Mouse (Mus musculus) fat pad, adult 2 months (tissue): ENCODE data around the gene Tppp3.
A peak's percentile ranks its signal among the peaks of the same experiment; 100 is the strongest.

Experiments
- DNase-seq: peaks from one replicate; pipeline ENCODE4 v3.0.0-alpha.2; 2011; ENCODE audit warnings: low read depth, low spot score; ENCODE audit errors: extremely low read depth

Gene Tppp3

GRCm38 (mm10) chr8:105471314-105472015 lies at the start of gene Tppp3:
Tppp3 (minus strand) TSS chr8:105471526.
- DNase-seq, result no peak

- no peak for DNase-seq
Observed at GRCm38 (mm10) chr8:105521061-105521460, 49.7 kb upstream of the Tppp3 start.

- no peak for DNase-seq
Observed at GRCm38 (mm10) chr8:105520521-105520920, 49.2 kb upstream of the Tppp3 start.

- DNase-seq, result no peak
Observed at GRCm38 (mm10) chr8:105519591-105519990, 48.3 kb upstream of the Tppp3 start.

- DNase-seq, result no peak
Observed at GRCm38 (mm10) chr8:105518436-105519313, 47.3 kb upstream of the Tppp3 start, which contains the start of gene Hsd11b2. Hsd11b2 (plus strand) TSS chr8:105518755.

GRCm38 (mm10) chr8:105517346-105517745 lies 46.0 kb upstream of the Tppp3 start:
- DNase-seq, result no peak

- DNase-seq, result no peak
Observed at GRCm38 (mm10) chr8:105516018-105516645, 44.8 kb upstream of the Tppp3 start.

GRCm38 (mm10) chr8:105514656-105515055 lies 43.3 kb upstream of the Tppp3 start:
- no peak for DNase-seq

GRCm38 (mm10) chr8:105514194-105514593 lies 42.9 kb upstream of the Tppp3 start:
- DNase-seq, result no peak

GRCm38 (mm10) chr8:105509997-105510735 lies 38.8 kb upstream of the Tppp3 start:
- no peak for DNase-seq

GRCm38 (mm10) chr8:105508758-105509157 lies 37.4 kb upstream of the Tppp3 start:
- no peak for DNase-seq

GRCm38 (mm10) chr8:105506977-105507376 lies 35.7 kb upstream of the Tppp3 start:
- no peak for DNase-seq

GRCm38 (mm10) chr8:105504617-105505016 lies 33.3 kb upstream of the Tppp3 start:
- no peak for DNase-seq

- no peak for DNase-seq
Observed at GRCm38 (mm10) chr8:105499787-105500186, 28.5 kb upstream of the Tppp3 start.

- DNase-seq, result no peak
Observed at GRCm38 (mm10) chr8:105496439-105497180, 25.3 kb upstream of the Tppp3 start, which contains the start of gene Zdhhc1. Zdhhc1 (minus strand) TSS chr8:105496902.

GRCm38 (mm10) chr8:105495350-105496302 lies 24.3 kb upstream of the Tppp3 start:
- no peak for DNase-seq

- peak; percentile 90 for DNase-seq
Observed at GRCm38 (mm10) chr8:105494566-105494965, 23.2 kb upstream of the Tppp3 start.

- no peak for DNase-seq
Observed at GRCm38 (mm10) chr8:105493495-105493894, 22.2 kb upstream of the Tppp3 start.

GRCm38 (mm10) chr8:105489281-105489680 lies 18.0 kb upstream of the Tppp3 start:
- DNase-seq, result no peak
